Mouse (Mus musculus) CD4-positive, CD25-positive, alpha-beta regulatory T cell, adult 2 months (primary cell): ENCODE measurements around the gene Gm28308.

Experiments
- DNase-seq: peaks from one replicate; pipeline ENCODE4 v3.0.0-alpha.2; 2012; ENCODE audit warnings: low read depth, low spot score

The Gm28308 gene

DNA sequence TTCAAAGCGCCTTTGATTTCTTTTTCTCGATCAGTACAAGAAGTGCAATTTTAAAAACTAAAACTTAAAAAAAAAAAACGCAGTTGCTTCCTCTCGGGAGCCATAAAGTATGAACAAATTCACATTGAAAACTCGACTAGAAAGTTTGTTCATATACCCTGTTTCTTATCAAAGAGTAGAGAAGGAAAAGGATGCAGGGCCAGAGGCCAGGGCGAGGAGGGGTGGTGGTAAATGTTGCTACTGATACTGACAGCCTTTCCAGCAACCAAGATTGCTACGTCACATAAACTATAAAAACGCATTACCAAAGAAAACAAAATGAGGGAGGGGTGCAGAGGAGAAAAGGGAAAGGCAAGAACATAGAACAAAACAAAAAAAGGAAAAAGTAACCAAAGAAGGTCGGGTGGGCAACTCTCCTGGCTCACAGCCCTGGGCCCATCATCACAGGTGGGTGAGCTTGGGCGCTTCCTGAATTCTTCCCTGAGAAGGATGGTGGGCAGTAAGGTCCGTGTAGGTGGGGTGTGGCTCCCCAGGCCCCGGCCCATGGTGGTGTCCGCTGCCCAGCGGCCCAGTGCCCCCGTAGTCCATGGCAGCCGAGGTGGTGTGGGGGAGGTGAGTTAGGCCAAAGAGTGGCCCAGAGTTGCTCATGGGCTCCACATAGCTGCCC lies 43.5 kb downstream of the Gm28308 start:
- DNase-seq: no peak

DNA sequence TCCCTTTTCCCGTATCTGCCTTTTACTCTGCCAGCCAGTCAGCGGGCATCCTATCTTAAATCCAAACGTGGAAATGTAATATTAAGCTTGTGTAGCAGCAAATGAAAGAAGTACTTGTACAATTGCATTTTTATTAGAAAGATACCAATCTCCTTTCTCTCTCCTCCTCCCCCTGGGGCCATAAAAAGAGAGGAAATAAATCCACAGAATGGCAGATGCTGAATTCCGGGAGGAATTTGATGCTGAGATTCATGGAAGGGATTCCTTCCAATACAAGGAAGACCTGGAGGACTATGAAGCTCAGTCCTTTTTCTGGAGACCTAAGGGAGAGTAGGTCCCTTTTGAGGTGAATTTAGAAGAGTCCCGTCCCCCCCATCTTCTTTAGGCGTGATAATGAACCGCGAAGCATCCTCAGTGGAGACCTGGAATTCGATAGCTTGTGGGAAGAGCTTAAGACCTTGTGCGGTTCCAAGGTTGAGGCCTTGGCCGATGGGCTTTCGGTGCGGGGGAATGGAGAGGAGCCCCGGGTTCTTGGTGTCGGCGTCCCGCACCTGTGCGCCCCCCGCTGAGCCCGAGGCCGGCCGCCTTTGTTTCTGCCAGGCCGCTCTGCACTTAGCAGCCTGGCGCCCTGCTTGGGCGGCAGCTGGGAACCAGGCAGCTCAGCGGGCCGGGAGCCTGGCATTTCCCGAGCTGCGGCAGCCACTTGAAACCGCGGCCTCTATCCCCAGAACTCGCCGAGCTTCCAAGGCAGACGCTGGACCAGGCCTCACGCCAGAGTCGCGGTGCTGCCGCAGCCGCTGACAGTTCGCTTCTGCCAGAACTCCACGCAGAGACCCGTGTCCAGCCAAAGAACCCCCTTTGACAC lies 44.7 kb downstream of the Gm28308 start:
- no peak for DNase-seq

DNA sequence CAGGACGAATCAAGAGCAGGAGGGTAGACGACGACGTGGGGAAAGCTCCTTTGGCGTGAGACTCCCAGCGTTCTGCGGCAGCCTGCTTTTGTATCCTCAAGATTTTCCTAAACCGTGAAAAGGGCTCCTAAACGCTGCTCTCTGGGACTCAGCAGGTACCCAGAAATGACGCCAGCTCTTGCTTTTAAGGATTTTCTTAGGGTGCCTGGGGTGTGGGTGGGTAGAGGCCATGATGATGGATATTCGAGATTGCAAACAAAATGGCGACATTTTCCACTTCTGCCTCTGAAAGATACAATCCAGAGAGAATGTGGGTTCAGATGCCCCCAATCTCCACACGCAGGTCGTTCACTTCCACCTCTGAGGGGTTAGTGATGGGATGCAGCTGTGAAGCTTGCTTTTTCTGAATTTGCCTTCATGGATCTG lies 45.4 kb downstream of the Gm28308 start:
- no peak for DNase-seq

DNA sequence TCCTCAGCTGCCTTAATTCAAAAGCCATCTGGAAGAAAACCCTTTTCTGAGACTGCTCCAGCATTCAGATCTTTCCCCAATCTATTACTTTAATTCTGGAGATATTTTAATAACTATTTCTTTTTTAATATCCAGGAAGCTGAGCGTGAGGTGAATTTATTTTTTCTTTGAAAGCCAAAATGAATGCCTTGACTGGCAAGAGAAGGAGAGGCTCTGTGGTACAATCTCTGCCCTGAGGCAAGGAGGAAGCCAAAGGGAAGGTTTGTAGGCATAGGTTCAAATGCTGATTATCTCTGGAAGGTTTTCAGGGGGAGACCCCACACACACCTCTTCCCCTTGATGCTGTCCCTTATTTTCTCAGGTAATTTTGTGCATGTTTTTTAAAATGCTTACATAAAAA lies 46.0 kb downstream of the Gm28308 start:
- DNase-seq: no peak

DNA sequence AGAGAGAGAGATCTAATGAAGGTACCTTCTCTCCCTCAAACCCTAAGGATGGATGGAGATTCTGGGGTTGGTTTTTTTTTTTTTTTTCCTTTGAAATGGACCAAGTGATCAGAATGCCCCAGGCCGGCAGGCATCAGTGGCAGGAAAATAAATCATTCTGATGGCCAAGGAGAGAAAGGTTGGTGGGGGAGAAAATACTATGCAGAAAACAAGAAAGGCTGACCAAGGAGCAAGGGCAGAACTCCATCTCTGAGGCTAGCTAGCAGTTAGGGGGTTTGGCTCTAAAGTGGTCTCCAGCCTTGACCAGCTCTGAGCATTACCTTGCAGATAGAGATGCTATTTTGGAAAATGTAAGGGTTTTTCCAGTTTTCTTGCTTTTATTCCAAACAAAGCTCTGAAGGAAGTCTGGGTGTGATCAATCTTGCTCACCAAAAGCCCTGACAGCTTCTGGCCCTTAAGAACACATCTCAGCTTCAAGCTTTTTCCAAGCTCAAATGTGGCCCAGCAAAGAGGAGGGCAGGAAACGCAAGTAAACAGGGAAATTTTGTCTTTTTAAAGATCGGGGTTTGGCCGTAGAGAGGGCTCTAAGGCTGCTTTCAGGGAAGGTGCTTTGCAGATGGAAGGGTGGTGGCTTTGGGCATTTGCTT lies 46.6 kb downstream of the Gm28308 start:
- no peak for DNase-seq

DNA sequence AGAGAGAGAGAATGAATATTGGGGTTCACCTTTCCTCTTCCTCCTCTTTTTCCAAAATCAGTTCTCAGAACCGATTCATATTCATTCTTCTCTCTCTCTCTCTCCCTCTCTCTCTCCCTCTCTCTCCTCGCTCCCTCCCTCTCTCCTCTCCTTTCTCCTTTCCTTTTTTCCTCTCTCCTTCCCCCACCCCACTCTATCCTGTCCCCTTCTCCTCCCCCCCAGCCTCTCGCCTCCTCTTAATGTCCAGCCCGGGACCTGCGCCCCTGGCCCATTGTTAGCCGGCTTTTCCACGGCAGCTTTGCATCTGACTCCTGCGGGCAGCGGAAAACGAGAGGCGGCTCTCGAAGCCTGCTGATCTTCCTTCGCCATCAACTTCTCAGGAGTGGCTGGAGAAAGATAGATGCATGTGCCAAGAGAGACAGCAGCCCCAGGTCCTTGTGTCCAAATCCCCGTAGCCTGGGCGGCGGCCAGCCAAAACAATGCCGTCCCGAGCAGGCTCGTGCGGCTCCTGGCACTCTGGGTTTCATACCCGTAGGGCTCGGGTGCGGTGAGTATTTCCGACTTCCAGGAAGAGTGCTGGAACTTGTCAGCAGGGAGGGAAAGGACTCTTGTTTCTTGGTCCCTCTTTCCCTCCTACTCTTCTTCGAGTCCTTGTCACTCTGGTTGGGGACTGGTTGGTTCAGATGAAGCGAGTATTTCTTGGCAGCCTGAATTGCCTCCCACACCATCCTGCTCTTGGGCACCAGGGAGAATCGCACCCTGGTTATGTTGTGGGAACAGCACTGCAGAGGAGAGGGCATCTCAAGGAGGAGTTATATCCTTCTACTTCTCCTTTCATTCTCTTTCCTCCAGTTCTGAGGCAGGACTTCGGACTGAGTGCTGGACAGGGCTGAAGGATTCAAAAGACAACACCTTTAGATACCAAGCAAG lies 47.4 kb downstream of the Gm28308 start:
- no peak for DNase-seq

DNA sequence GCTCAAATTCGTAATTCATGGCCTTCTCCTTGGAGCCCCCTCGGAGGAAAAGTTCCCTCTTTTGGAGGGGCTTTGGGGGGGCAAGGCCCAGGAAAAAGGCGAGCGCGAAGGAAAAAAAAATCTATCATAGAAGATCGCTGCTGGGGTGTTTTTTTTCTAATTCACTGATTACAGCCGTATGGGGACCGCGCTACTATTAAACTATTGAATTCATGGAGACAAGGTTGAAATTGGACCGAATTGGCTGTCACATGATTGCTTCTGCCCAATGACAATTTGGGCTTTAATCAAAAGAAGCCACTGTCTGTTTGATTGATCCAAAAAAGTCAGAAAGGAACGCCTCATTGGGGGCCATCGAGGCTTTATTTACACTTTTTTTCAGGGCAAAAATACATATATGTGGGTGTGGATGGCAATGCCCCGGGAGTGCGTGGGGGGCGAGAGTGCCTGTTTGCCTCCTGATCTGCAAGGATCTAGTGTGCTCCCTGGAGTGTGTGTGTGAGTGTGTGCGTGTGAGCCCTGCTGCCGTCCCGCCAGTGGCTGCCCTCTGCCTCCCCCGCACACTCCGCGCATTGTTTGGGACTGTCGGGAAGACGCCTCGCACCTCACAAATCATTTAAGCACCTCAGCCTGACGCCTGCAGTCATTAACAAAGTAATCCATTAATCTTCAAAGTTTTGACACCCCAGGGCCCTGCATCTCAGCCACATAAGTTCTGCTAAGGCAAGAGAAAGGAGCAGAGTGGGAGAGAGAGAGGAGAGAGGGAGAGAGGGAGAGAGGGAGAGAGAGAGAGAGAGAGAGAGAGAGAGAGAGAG lies 48.3 kb downstream of the Gm28308 start, which contains the start of gene Hoxa2:
Hoxa2 (minus strand) TSS at position 206 of the 815 bp plus-strand sequence.
- no peak for DNase-seq

DNA sequence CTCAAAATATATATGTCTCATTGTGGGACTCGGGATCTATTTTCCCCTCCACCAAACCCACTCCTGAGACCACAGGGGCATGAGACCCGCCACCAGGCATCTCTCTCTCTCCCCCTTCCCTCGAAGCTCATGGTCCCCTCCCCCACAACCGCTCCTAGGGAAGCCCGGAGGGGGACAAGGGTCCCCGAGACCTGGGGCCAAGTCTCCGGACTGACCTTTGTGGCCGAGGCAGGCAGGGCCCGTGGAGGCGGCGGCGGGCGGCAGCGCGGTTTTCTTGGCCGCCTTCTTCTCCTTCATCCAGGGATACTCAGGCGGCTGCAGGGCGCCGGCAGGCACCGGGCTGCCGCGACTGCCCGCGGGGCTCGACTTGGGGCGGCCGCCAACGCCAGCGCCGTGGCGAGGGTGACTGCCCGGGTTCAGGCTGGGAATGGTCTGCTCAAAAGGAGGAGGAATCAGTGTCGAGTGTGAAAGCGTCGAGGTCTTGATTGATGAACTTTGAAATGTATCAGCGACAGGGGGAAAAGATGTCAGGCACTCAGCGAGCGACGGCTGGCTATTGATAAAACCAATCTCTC lies 49.0 kb downstream of the Gm28308 start:
- no peak for DNase-seq

DNA sequence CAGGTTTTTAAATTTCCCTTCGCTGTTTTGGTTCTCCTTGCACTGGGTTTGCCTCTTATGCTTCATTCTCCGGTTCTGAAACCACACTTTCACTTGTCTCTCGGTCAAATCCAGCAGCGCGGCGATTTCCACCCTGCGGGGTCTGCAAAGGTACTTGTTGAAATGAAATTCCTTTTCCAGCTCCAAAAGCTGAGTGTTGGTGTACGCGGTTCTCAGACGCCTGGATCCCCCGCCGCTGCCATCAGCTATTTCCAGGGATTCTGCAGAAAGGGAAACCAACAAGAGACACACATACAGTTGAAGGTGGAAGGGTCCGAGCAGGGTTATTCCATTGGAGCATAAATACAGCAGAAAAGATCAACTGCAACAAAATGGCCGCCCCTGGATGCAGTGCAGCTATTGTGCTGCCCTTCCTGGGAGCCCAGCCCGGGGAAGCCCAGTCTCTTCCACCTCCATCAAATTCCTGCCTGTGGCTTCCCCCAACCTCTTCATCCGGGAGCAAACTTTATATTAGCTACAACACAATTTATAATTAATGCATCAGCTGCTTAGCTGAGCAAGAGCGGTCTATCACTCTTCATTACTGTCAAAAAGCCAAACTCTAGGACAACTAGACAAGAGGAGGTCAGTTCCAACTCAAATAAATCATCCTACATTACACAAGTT lies 49.6 kb downstream of the Gm28308 start:
- DNase-seq: no peak

DNA sequence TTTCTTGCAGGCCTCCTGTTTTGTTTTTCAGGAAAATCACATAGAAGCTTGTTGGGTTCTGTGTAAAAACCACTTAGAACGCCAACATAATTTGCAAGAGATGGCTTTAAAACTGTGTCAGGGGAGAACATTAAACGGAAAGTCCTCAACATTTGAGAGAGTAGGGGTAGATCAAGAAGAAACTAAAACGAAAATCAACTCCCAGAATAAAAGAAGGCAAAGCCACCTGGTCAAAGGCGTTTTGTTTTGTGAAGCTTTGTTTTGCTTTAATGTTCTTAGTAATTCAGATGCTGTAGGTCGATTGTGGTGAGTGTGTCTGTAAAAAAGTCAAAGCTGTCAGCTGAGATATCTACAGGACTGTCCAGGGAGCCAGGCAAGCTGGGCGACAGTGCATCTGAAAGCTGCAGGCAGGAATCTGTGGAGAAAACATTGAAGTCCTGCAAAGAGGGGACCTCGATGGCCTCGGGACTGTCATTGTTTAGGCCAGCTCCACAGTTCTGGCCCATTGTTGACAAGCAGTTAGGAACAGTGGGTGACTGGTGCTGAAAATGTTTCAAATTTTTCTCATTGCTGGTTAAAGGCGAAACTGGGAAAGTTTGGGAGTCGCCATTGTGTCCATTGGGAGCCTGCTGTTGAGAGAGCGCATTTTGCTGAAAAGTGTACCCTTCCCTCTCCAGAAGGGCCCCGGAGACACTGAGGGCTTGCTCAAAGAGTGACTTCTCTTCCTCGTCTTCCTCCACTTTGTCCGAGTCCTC lies 50.4 kb downstream of the Gm28308 start:
- no peak for DNase-seq

DNA sequence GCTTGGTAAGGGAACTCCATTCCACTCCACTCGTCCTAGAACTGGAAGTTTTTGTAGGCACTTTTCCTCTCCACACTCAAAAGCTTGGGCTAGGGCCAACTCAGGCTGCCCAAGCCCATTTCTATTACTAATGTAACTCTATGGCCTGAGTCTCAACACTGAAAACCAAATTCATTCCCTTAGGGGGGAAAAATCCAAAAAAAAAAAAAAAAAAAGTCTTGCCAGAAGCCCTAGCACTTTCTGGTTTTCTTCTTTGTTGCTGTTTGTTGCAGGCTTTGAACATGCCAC lies 51.1 kb downstream of the Gm28308 start:
- no peak for DNase-seq

DNA sequence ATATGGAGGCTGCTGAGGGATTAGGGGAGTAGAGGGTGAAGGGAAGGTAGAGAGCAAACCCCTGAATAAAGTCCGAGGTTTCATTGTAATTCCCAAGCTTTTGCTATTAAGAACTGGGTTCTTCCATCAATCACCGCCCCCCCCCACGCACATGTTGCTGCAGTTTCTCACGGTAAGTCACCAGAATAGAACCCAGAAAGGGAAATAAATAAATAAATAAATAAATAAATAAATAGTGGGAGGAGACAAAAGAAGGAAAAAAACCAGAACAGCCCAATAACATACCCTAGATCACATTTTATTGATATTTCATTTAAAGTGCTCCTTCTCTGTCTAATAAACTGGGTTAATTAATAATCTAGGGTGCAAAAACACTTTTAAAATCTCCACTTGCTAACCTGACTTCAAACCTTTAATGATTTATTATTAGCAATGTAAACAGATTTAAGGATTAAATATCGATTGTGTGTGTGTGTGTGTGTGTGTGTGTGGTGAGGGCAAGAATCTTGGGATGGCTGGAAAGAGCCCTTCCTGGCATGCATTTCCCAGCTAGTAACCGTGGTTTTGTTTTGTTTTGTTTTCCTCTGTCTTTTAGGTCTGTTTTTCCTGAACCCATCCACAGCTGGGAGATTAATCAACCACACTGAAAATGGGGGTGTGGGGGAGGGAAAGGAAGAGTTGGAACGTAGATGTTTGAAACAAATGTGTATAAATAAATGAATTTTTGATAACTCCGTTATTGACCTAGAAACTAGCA lies 51.6 kb downstream of the Gm28308 start:
- no peak for DNase-seq

DNA sequence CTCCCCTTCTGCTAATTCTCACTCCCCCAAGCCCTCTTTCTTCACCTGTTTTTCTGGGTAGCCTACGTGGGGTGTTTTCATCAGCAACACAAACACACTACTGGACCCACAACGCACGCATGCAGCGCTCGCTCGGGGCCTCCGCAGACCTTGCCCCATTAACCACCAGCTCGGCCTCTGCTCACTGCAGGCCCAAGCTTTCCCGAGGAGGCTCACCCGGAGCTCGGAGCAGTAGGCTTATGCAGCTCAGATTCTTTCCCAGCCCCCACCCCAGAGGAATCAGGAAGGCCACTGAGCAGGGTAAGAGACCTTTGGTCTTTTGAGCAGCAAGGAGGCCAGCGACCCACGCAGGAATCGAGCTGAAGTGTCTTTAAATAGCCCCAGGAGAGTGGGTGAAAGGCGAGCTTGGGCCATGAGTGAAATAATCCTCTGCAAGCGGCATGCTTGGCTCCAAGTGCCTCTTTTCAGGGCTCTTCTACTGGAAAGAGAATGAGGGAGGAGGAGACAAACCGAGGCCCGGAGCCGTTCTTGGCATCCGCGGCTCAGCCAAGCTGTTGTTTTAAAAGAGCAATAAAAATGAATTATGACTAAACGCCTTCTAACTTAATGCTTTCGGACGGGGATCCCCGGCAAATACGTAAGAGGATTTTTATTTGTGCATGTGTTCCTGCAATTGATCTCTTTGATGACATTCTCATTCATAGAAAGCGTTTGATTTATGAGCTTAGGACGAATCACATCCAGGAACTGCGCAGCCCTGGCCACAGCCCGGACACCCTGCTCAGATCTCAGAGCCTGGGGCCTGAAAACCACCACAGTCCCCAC lies 52.4 kb downstream of the Gm28308 start:
- no peak for DNase-seq

DNA sequence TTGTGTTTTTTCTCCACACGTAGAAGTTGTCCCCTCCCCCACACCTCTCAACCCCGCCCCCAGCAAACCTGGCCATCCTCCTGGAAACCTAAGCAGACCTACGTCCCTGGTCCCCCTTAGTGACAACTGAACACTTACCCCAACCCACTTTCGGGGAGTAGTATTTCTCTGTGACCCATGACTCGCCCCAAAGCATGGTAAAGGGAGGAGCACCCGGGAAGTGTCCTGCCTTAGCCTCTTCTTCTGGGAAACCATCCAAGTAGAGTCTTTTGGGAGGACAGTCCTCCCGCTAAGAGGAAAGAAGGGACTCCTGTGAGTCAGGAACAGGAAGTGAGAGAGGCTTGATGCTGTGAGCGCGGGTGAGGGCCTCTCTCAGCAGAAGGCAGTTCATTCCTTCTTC lies 53.2 kb downstream of the Gm28308 start:
- no peak for DNase-seq

DNA sequence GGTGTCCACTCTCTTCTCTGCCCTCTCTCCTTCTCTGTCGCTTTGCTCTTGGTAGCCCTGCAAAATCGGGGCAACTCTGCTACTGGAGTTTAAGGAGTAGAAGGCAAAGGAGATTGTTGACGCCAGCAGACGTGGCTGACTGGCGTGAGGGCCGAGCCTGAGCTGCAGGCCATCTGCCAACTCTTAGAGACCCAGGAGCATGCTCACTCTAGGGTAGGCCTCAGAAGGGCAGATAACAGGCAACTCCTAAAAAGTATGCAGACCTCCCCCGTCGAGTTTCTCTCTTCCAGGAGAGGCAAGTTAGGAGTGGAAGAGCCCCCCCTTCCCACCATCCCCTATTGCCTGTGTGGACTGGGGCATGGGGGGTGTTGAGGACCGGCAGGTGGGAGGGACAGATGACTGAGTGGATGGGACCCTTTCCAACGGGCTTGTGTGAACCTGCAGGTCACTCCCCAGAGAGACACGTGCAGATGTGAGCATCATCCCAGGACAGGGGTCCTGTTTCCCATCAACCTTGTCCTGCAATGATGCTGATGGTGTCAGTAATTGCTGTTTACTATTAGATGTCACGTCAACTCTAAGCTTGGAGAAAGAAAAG lies 53.9 kb downstream of the Gm28308 start:
- DNase-seq: no peak

DNA sequence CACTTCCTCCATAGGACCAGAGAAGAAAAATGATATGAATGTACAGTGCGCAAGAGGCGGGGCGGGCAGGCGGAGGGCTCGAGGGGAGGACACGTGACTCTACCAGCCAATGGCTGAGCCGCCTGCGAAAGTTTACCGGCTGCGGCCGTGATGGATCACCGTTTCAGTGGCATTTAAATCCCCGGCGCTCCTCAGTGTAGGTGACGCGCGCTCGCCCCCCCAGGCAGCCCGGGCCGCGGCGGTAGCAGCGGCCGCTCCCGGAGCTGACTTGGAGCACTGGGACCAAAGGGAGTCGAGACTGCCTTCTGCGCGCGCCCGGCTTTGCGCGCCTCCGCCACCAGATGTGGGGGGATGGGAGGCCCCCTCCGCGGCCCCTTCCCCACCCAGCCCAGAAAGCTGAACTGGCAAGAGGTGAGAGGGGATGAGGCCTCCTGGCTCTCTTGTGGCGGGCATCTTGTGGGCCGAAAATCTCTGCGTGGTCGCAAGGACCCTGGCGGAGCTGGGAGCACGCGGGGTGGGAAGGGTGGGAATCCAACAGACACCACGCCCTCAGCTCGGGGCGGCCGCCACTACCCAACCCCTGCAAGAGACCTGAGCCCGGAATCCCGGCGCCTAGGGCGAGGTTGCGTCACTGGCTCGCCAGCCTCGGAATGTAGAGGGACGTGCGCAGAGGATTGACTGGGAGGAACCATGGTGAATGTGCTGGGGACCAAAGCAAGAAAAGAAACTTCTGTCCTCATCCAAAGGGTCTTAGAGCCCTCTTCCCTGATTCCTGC lies 54.7 kb downstream of the Gm28308 start, which contains the start of gene Hoxa1:
Hoxa1 (minus strand) TSS at position 42 of the 776 bp plus-strand sequence.
- peak; percentile 78 for DNase-seq
